Mouse (Mus musculus): ENCODE measurements around the gene Ppp1r27.

GRCm38 (mm10) chr11:120501018-120501417 lies 49.9 kb downstream of the Ppp1r27 start:
- TF ChIP-seq CTCF (IDR thresholded peaks at IDR 0.05), result no peak
- no peak for TF ChIP-seq EP300 (IDR thresholded peaks at IDR 0.05)
